Mouse (Mus musculus): Measurements from ENCODE around the gene Tcf7l2. TPM values are rescaled to one million over a fixed set of nuclear protein-coding genes. Genes with fewer than 3 reads are reported as not detected.

The Tcf7l2 gene
- polyA plus RNA-seq, 1 experiment from 2014 or later: 76.8 TPM

- H3K4me1 ChIP-seq (ENCODE audit: control insufficient read depth, insufficient read depth, low read length): peaks cover 10% of the 10 kb centered on the region
- H3K9me3 ChIP-seq (replicated peaks; ENCODE audit: control insufficient read depth, low read length): no peaks in the 10 kb centered on the region
- no peak overlapping the region for H3K27ac ChIP-seq (ENCODE audit: low read length)
- peaks cover 10% of the 10 kb centered on the region for H3K36me3 ChIP-seq (ENCODE audit: control insufficient read depth, insufficient read depth, low read length)
- WGBS: 83% methylated on average over 9 of the region's 9 CpGs
- no peak overlapping the region for H3K9ac ChIP-seq (ENCODE audit: low read length)
- H3K4me2 ChIP-seq (ENCODE audit: low read depth, low read length): no peak overlapping the region
- no peak overlapping the region for H3K4me3 ChIP-seq (replicated peaks; ENCODE audit: low read length)
- H3K27me3 ChIP-seq (ENCODE audit: control insufficient read depth, insufficient read depth, low read length): no peaks in the 10 kb centered on the region
- ATAC-seq (ENCODE audit: insufficient read depth, low FRiP score): no peak
Measured at GRCm38 (mm10) chr19:55830976-55831559, 89.4 kb downstream of the Tcf7l2 start.

DNA sequence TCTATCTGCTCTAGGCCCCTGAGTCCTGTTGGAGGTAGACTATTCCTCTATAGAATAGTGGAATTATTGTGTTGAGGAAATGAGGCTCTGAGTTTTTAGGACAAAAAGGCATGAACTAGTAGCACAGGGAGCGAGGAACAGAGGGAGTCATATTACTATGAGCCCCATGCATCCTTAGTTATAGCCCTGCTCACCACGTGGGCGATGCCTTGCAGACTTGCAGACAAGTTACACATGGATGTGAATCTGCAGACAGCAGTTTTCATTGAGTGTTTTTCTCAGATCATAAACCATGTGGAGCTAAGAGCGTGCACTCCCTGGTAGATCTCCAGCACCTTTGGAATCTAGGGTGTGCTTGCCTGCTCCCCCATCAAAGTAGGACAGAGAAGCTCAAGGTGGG, 90.5 kb downstream of the Tcf7l2 start:
- no peak overlapping the region for H3K9ac ChIP-seq (ENCODE audit: low read length)
- peaks cover 9% of the 10 kb centered on the region for H3K4me1 ChIP-seq (ENCODE audit: control insufficient read depth, insufficient read depth, low read length)
- H3K27me3 ChIP-seq (ENCODE audit: control insufficient read depth, insufficient read depth, low read length): no peaks in the 10 kb centered on the region
- peaks cover 10% of the 10 kb centered on the region for H3K36me3 ChIP-seq (ENCODE audit: control insufficient read depth, insufficient read depth, low read length)
- no peak for ATAC-seq (ENCODE audit: insufficient read depth, low FRiP score)
- no peak overlapping the region for H3K4me3 ChIP-seq (replicated peaks; ENCODE audit: low read length)
- H3K9me3 ChIP-seq (replicated peaks; ENCODE audit: control insufficient read depth, low read length): no peaks in the 10 kb centered on the region
- WGBS: 58% methylated on average over 4 of the region's 4 CpGs
- H3K4me2 ChIP-seq (ENCODE audit: low read depth, low read length): no peak overlapping the region
- H3K27ac ChIP-seq (ENCODE audit: low read length): no peak overlapping the region

GRCm38 (mm10) chr19:55833807-55834385, 92.3 kb downstream of the Tcf7l2 start:
- Histone ChIP-seq H3K9ac (ENCODE audit: low read length) (no peak overlapping the region), H3K9me3 (replicated peaks; ENCODE audit: control insufficient read depth, low read length) (no peaks in the 10 kb centered on the region), H3K27ac (ENCODE audit: low read length) (no peak overlapping the region), H3K27me3 (ENCODE audit: control insufficient read depth, insufficient read depth, low read length) (no peaks in the 10 kb centered on the region), H3K4me1 (ENCODE audit: control insufficient read depth, insufficient read depth, low read length) (peaks cover 23% of the 10 kb centered on the region), H3K4me3 (replicated peaks; ENCODE audit: low read length) (no peak overlapping the region), H3K36me3 (ENCODE audit: control insufficient read depth, insufficient read depth, low read length) (peaks cover 10% of the 10 kb centered on the region), H3K4me2 (ENCODE audit: low read depth, low read length) (no peak overlapping the region)
- no peak for ATAC-seq (ENCODE audit: insufficient read depth, low FRiP score)
- 94% methylated on average over 4 of the region's 4 CpGs for WGBS

GRCm38 (mm10) chr19:55836930-55837687, 95.5 kb downstream of the Tcf7l2 start:
- ATAC-seq (ENCODE audit: insufficient read depth, low FRiP score): no peak
- H3K4me2 ChIP-seq (ENCODE audit: low read depth, low read length): no peak overlapping the region
- H3K27me3 ChIP-seq (ENCODE audit: control insufficient read depth, insufficient read depth, low read length): no peaks in the 10 kb centered on the region
- no peak overlapping the region for H3K4me3 ChIP-seq (replicated peaks; ENCODE audit: low read length)
- H3K9ac ChIP-seq (ENCODE audit: low read length): no peak overlapping the region
- H3K36me3 ChIP-seq (ENCODE audit: control insufficient read depth, insufficient read depth, low read length): peaks cover 10% of the 10 kb centered on the region
- peaks cover 40% of the 10 kb centered on the region for H3K4me1 ChIP-seq (ENCODE audit: control insufficient read depth, insufficient read depth, low read length)
- H3K9me3 ChIP-seq (replicated peaks; ENCODE audit: control insufficient read depth, low read length): no peaks in the 10 kb centered on the region
- 76% methylated on average over 5 of the region's 5 CpGs for WGBS
- H3K27ac ChIP-seq (ENCODE audit: low read length): peak overlapping the region; percentile 93

GRCm38 (mm10) chr19:55837924-55838323, 96.3 kb downstream of the Tcf7l2 start:
- peaks cover 10% of the 10 kb centered on the region for H3K36me3 ChIP-seq (ENCODE audit: control insufficient read depth, insufficient read depth, low read length)
- H3K4me2 ChIP-seq (ENCODE audit: low read depth, low read length): peak overlapping the region; percentile 36
- H3K4me1 ChIP-seq (ENCODE audit: control insufficient read depth, insufficient read depth, low read length): peaks cover 40% of the 10 kb centered on the region
- H3K4me3 ChIP-seq (replicated peaks; ENCODE audit: low read length): peak overlapping the region; percentile 5; the same call in 1 of the 2 replicates
- H3K27ac ChIP-seq (ENCODE audit: low read length): peak overlapping the region; percentile 93
- no peak for ATAC-seq (ENCODE audit: insufficient read depth, low FRiP score)
- no peaks in the 10 kb centered on the region for H3K27me3 ChIP-seq (ENCODE audit: control insufficient read depth, insufficient read depth, low read length)
- H3K9me3 ChIP-seq (replicated peaks; ENCODE audit: control insufficient read depth, low read length): no peaks in the 10 kb centered on the region
- H3K9ac ChIP-seq (ENCODE audit: low read length): peak overlapping the region; percentile 34; the same call in 1 of the 2 replicates
- WGBS: 16% methylated on average over 9 of the region's 9 CpGs

DNA sequence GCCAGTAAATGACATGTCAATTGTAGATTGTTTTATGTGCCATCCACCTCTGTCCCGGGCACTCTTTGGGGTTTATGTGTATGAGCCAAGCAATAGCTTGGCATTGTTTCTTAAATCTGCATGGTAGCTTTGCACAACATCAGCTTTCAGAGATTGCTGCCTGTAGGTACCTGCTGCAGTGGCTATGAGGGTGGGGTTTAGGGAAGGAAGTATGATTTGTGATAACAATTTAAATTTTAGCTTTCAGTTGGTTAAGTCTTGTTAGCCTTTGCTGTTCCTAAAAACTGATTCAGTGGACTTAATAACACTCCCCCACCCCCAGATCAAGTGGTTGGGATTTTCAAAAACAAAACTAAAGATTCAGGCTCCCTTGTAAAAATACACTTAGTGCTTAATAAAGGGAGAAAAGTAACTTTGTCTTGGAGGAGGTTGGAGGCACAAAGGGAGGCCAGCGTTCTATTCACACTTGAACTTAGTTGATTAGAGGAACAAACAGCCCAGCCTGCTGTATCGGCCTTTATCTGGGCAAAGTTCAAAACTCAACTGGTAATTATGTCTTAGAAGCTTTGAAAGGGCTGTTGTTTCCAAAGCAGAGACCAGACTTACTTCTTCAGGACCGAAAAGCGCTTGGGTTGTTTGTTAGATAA, 96.9 kb downstream of the Tcf7l2 start:
- H3K4me1 ChIP-seq (ENCODE audit: control insufficient read depth, insufficient read depth, low read length): peaks cover 40% of the 10 kb centered on the region
- H3K36me3 ChIP-seq (ENCODE audit: control insufficient read depth, insufficient read depth, low read length): peaks cover 10% of the 10 kb centered on the region
- H3K27ac ChIP-seq (ENCODE audit: low read length): peak overlapping the region; percentile 93
- ATAC-seq (ENCODE audit: insufficient read depth, low FRiP score): peak; percentile 52; the same call in 1 of the 2 replicates
- WGBS: 21% methylated on average over 5 of the region's 5 CpGs
- no peaks in the 10 kb centered on the region for H3K9me3 ChIP-seq (replicated peaks; ENCODE audit: control insufficient read depth, low read length)
- peak overlapping the region; percentile 34; the same call in 1 of the 2 replicates for H3K9ac ChIP-seq (ENCODE audit: low read length)
- H3K4me2 ChIP-seq (ENCODE audit: low read depth, low read length): peak overlapping the region; percentile 36
- no peak overlapping the region for H3K4me3 ChIP-seq (replicated peaks; ENCODE audit: low read length)
- H3K27me3 ChIP-seq (ENCODE audit: control insufficient read depth, insufficient read depth, low read length): no peaks in the 10 kb centered on the region

GRCm38 (mm10) chr19:55839036-55839555, 97.5 kb downstream of the Tcf7l2 start:
- 0 out of 2 replicates have a peak, but pooled peaks have one; percentile 11 for ATAC-seq (ENCODE audit: insufficient read depth, low FRiP score)
- no peaks in the 10 kb centered on the region for H3K9me3 ChIP-seq (replicated peaks; ENCODE audit: control insufficient read depth, low read length)
- H3K4me3 ChIP-seq (replicated peaks; ENCODE audit: low read length): no peak overlapping the region
- peak overlapping the region; percentile 93 for H3K27ac ChIP-seq (ENCODE audit: low read length)
- H3K27me3 ChIP-seq (ENCODE audit: control insufficient read depth, insufficient read depth, low read length): no peaks in the 10 kb centered on the region
- WGBS: 35% methylated on average over 10 of the region's 10 CpGs
- H3K9ac ChIP-seq (ENCODE audit: low read length): peak overlapping the region; percentile 36; the same call in 1 of the 2 replicates
- peaks cover 40% of the 10 kb centered on the region for H3K4me1 ChIP-seq (ENCODE audit: control insufficient read depth, insufficient read depth, low read length)
- peaks cover 6% of the 10 kb centered on the region; the same call in 1 of the 2 replicates for H3K36me3 ChIP-seq (ENCODE audit: control insufficient read depth, insufficient read depth, low read length)
- H3K4me2 ChIP-seq (ENCODE audit: low read depth, low read length): peak overlapping the region; percentile 36

GRCm38 (mm10) chr19:55840499-55841121, 99.0 kb downstream of the Tcf7l2 start:
- no peak overlapping the region for H3K4me3 ChIP-seq (replicated peaks; ENCODE audit: low read length)
- no peaks in the 10 kb centered on the region for H3K9me3 ChIP-seq (replicated peaks; ENCODE audit: control insufficient read depth, low read length)
- no peak overlapping the region for H3K27ac ChIP-seq (ENCODE audit: low read length)
- ATAC-seq (ENCODE audit: insufficient read depth, low FRiP score): no peak
- no peaks in the 10 kb centered on the region for H3K36me3 ChIP-seq (ENCODE audit: control insufficient read depth, insufficient read depth, low read length)
- H3K9ac ChIP-seq (ENCODE audit: low read length): no peak overlapping the region
- no peak overlapping the region for H3K4me2 ChIP-seq (ENCODE audit: low read depth, low read length)
- peaks cover 39% of the 10 kb centered on the region for H3K4me1 ChIP-seq (ENCODE audit: control insufficient read depth, insufficient read depth, low read length)
- 66% methylated on average over 10 of the region's 10 CpGs for WGBS
- no peaks in the 10 kb centered on the region for H3K27me3 ChIP-seq (ENCODE audit: control insufficient read depth, insufficient read depth, low read length)

Measured in stomach, embryonic 16.5 days (tissue).